Comparison of ENCODE assay signal across 8 mouse cellular contexts in the genomic region with DNA sequence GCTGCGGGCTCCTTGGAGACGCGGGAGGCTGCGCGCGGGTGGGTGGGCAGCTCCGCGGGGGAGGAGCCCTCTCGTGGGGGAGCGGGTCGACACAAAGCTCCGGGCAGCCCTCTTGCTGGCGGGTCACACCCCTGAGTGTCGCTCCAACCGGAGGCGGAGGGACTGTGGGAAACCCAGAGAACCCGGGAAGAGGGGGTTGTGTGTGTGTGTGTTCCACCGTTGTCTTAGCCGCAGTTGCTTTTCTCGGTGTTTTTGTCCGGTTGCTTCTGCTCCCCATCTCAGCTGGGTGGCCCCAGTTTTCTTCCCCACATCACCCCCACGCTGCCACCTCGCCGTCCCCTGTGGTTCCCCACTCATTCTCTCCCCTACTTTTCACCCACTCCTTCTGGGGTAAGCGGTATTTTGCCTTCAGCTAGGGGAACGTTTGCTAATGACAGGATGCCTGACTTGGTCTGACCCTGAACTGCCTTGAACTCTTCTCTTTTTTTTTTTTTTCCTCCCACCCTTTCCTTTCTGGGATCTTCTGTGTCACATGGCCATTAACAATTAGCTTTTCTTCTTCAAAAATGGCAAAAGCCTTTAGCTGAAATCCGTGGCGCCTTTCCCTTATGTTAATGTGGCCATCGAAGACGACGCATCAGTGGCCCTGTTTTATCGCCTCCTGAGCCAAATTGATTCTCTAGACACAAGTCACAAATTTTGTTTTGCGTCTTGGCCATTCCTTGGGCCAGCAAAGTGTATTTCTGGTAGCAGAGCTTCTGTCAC. TPM values are rescaled to one million over a fixed set of nuclear protein-coding genes. Genes with fewer than 3 reads are reported as not detected.
A peak's percentile ranks its signal among the peaks of the same experiment; 100 is the strongest.
DNase-seq lines count a peak whose midpoint lies in the region; ATAC-seq and TF ChIP-seq lines count a peak whose summit lies in the region.

No protein-coding gene starts in this region.

- DNase-seq in layer of hippocampus, adult 18-20 months (ENCODE audit: low spot score in 2 of 2), result peak; percentile 35 to 62
- no peak for DNase-seq in layer of hippocampus, postnatal 10 days (ENCODE audit: low spot score in 2 of 2)
- DNase-seq in forebrain, embryonic 11.5 days (ENCODE audit: low spot score), result no peak
- DNase-seq in heart, postnatal 4 days, result peak; percentile 19
- DNase-seq in layer of hippocampus, adult 8-10 months (ENCODE audit: low spot score in 2 of 2), result peak; percentile 31 to 50
- peak; percentile 37 for DNase-seq in lung, postnatal 25 days (ENCODE audit: low spot score)
- DNase-seq in right cerebral cortex, postnatal 14 days, result peak; percentile 59

- TF ChIP-seq POLR2A in bone marrow macrophage, adult 2 months (IDR thresholded peaks at IDR 0.05; ENCODE audit: borderline replicate concordance, low read depth, low read length), result no peak

- peaks cover 30% of the 10 kb centered on the region for H3K4me1 ChIP-seq in bone marrow macrophage, adult 2 months (ENCODE audit: control insufficient read depth, insufficient read depth, low read length)
- H3K4me1 ChIP-seq in forebrain, embryonic 11.5 days (replicated peaks; ENCODE audit: control insufficient read depth, insufficient read depth, low read length), result peaks cover 10% of the 10 kb centered on the region

- H3K4me3 ChIP-seq in bone marrow macrophage, adult 2 months (ENCODE audit: insufficient read depth, low read length), result peak overlapping the region; percentile 100
- H3K4me3 ChIP-seq in forebrain, embryonic 11.5 days (ENCODE audit: low read depth, low read length), result peak overlapping the region; percentile 95

- H3K4me2 ChIP-seq in forebrain, embryonic 11.5 days (ENCODE audit: low read depth, low read length, severe bottlenecking), result peak overlapping the region; percentile 70

- H3K36me3 ChIP-seq in forebrain, embryonic 11.5 days (ENCODE audit: control insufficient read depth, insufficient read depth, low read length), result no peaks in the 10 kb centered on the region

- ATAC-seq in forebrain, embryonic 11.5 days (replicated peaks; ENCODE audit: low FRiP score), result peak; percentile 44

- no peaks in the 10 kb centered on the region for H3K27me3 ChIP-seq in forebrain, embryonic 11.5 days (ENCODE audit: control insufficient read depth, insufficient read depth, low read length)

- TF ChIP-seq CTCF in bone marrow macrophage, adult 2 months (IDR thresholded peaks at IDR 0.05; ENCODE audit: low read depth, low read length), result no peak

- peak overlapping the region; percentile 97 for H3K9ac ChIP-seq in forebrain, embryonic 11.5 days (ENCODE audit: low read length)

- H3K27ac ChIP-seq in bone marrow macrophage, adult 2 months (ENCODE audit: insufficient read depth, low read depth, low read length), result peak overlapping the region; percentile 92
- peak overlapping the region; percentile 99 for H3K27ac ChIP-seq in forebrain, embryonic 11.5 days (ENCODE audit: low read depth, low read length)

- under 1% methylated on average over 31 of the region's 33 CpGs for WGBS in forebrain, embryonic 11.5 days

- no peaks in the 10 kb centered on the region for H3K9me3 ChIP-seq in forebrain, embryonic 11.5 days (ENCODE audit: control insufficient read depth, low read length)

RNA-seq across cellular contexts. Expression of a gene that starts 1.0 kb away (rescaled TPM):
- 100 to 1,000 TPM; 216 to 230 TPM for total RNA-seq in layer of hippocampus, adult 18-20 months (2021)
- 100 to 1,000 TPM; 116 to 120 TPM for total RNA-seq in layer of hippocampus, postnatal 10 days (2021)
- 25.8 and 27.3 TPM in 2 replicates for polyA plus RNA-seq in bone marrow macrophage, adult 2 months (2012; ENCODE audit: insufficient read depth, insufficient read length, missing spikeins)
- 34.4 and 37.4 TPM in 2 replicates for polyA plus RNA-seq in forebrain, embryonic 11.5 days (2014; fragmentation: Nextera tagmentation; extraction: Ambion mirVana)
- total RNA-seq in heart, postnatal 4 days (2021), result 10 to 100 TPM; 37.5 to 38.0 TPM
- total RNA-seq in layer of hippocampus, adult 8-10 months (2022), result 100 to 1,000 TPM; 169 to 201 (median 193) TPM

Comparison
In these comparisons a context has a peak if more than half of its experiments do, and no peak if none do; other contexts are left out.
1. DNase-seq: peak in layer of hippocampus, adult 18-20 months (2 of 2), heart, postnatal 4 days (single experiment), layer of hippocampus, adult 8-10 months (2 of 2), lung, postnatal 25 days (single experiment) and right cerebral cortex, postnatal 14 days (single experiment); none in layer of hippocampus, postnatal 10 days (0 of 2) and forebrain, embryonic 11.5 days (single experiment).